Mouse (Mus musculus) CH12.LX (cell line): ENCODE measurements at regions not wholly inside any gene's neighbourhood (a gene's known extent, or its start where the extent isn't known, plus 50 kb on each side); places are given as distances from the start of the nearest gene placed in this dataset.

Source experiments
- CTCF ChIP-seq, 2 experiments: IDR thresholded peaks in 1 of 2; conservative IDR thresholded peaks in 1 of 2; 2 replicates each; pipeline ENCODE4 v1.5.1; 2011 to 2012; ENCODE audit warnings: low read depth in 2 of 2, low read length in 2 of 2, improper control_type of control experiment in 1 of 2, inconsistent platforms in 1 of 2, mild to moderate bottlenecking in 1 of 2, moderate library complexity in 1 of 2
- KAT2A ChIP-seq: IDR thresholded peaks from 2 replicates; pipeline ENCODE4 v1.6.1; 2012; ENCODE audit warnings: low read length, improper control_type of control experiment, inconsistent platforms; ENCODE audit not compliant: insufficient replicate concordance
- MAX ChIP-seq: IDR thresholded peaks from 2 replicates; pipeline ENCODE4 v1.6.1; 2011; ENCODE audit warnings: low read length, improper control_type of control experiment
- MAZ ChIP-seq: IDR thresholded peaks from 2 replicates; pipeline ENCODE4 v1.6.1; 2012; ENCODE audit warnings: low read depth, mild to moderate bottlenecking, inconsistent platforms, low read length, improper control_type of control experiment, moderate library complexity
- NELFE ChIP-seq: IDR thresholded peaks from 2 replicates; pipeline ENCODE4 v1.6.1; 2011; ENCODE audit warnings: low read depth, low read length, improper control_type of control experiment
- POLR2A ChIP-seq: IDR thresholded peaks from 2 replicates; pipeline ENCODE4 v1.6.1; 2011; ENCODE audit warnings: low read depth, mild to moderate bottlenecking, improper control_type of control experiment, low read length
- SIN3A ChIP-seq: IDR thresholded peaks from 2 replicates; pipeline ENCODE4 v1.6.1; 2012; ENCODE audit warnings: low read length, improper control_type of control experiment, inconsistent platforms
- TCF12 ChIP-seq: IDR thresholded peaks from 2 replicates; pipeline ENCODE4 v1.6.1; 2014; ENCODE audit warnings: low read depth, mild to moderate bottlenecking, inconsistent platforms, low read length, improper control_type of control experiment
- ZC3H11A ChIP-seq: IDR thresholded peaks from 2 replicates; pipeline ENCODE4 v1.6.1; 2012; ENCODE audit warnings: low read depth, mild to moderate bottlenecking, inconsistent platforms, low read length, improper control_type of control experiment

GRCm38 (mm10) chr12:29175698-29176440 is 352.3 kb upstream of the Myt1l start:
- no peak for TF ChIP-seq CTCF (conservative IDR thresholded peaks at IDR 0.05 in 1 of 2, IDR thresholded peaks at IDR 0.05 in 1 of 2; ENCODE audit: low read depth in 2 of 2, low read length in 2 of 2)
- no peak for TF ChIP-seq SIN3A
- no peak for TF ChIP-seq POLR2A
- TF ChIP-seq ZC3H11A = no peak
- TF ChIP-seq MAZ = no peak
- no peak for TF ChIP-seq KAT2A
- TF ChIP-seq TCF12 = no peak
- TF ChIP-seq NELFE = no peak
- no peak for TF ChIP-seq MAX
